Mouse (Mus musculus): ENCODE results near the gene Shroom3. TPM values are rescaled to one million over a fixed set of nuclear protein-coding genes. Genes with fewer than 3 reads are reported as not detected.
A peak's percentile ranks its signal among the peaks of the same experiment; 100 is the strongest.

Gene Shroom3
- polyA plus RNA-seq, 1 experiment from 2014 or later, result 6.4 TPM

DNA sequence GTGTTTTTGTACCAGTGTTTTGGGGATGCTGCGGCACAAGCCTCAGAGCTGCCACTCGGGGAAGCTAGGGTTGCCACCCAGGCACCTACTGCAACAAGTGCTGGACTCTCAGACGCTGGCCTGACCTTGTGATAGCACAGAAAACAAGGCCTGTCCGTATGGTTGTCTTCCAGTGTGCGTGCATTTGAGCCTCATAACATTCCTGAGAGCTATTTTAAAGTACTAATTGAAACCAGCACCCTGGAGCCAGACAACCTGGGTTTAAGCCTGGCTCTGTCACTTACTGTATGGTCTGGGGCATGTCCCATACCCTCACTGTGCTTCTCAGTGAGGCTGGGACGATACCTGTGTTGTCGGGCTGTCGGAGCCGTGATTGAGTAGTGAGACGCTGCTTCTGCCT, 276.1 kb downstream of the Shroom3 start:
- Histone ChIP-seq H3K4me2 (ENCODE audit: low read depth, low read length) (no peak overlapping the region), H3K9ac (ENCODE audit: low read depth, low read length) (no peak overlapping the region), H3K36me3 (ENCODE audit: control insufficient read depth, insufficient read depth, low read length) (peaks cover 12% of the 10 kb centered on the region), H3K4me3 (ENCODE audit: low read length) (no peak overlapping the region), H3K9me3 (ENCODE audit: control insufficient read depth, low read length) (no peaks in the 10 kb centered on the region), H3K27ac (ENCODE audit: low read length) (0 out of 2 replicates have a peak overlapping the region, but pooled peaks have one; percentile 29), H3K4me1 (ENCODE audit: control insufficient read depth, insufficient read depth, low read length) (peaks cover 26% of the 10 kb centered on the region), H3K27me3 (replicated peaks; ENCODE audit: control insufficient read depth, insufficient read depth, low read length) (no peaks in the 10 kb centered on the region)
- no peak for ATAC-seq
- WGBS, result 80% methylated on average over 10 of the region's 10 CpGs

- H3K27ac ChIP-seq (ENCODE audit: low read length), result peak overlapping the region; percentile 29; the same call in 1 of the 2 replicates
- peaks cover 12% of the 10 kb centered on the region for H3K36me3 ChIP-seq (ENCODE audit: control insufficient read depth, insufficient read depth, low read length)
- H3K4me2 ChIP-seq (ENCODE audit: low read depth, low read length), result no peak overlapping the region
- no peaks in the 10 kb centered on the region for H3K27me3 ChIP-seq (replicated peaks; ENCODE audit: control insufficient read depth, insufficient read depth, low read length)
- no peaks in the 10 kb centered on the region for H3K9me3 ChIP-seq (ENCODE audit: control insufficient read depth, low read length)
- H3K4me3 ChIP-seq (ENCODE audit: low read length), result no peak overlapping the region
- peaks cover 26% of the 10 kb centered on the region for H3K4me1 ChIP-seq (ENCODE audit: control insufficient read depth, insufficient read depth, low read length)
- H3K9ac ChIP-seq (ENCODE audit: low read depth, low read length), result no peak overlapping the region
- no peak for ATAC-seq
- WGBS, result 45% methylated on average over 9 of the region's 9 CpGs
Observed at GRCm38 (mm10) chr5:92959708-92960107, 276.5 kb downstream of the Shroom3 start.

DNA sequence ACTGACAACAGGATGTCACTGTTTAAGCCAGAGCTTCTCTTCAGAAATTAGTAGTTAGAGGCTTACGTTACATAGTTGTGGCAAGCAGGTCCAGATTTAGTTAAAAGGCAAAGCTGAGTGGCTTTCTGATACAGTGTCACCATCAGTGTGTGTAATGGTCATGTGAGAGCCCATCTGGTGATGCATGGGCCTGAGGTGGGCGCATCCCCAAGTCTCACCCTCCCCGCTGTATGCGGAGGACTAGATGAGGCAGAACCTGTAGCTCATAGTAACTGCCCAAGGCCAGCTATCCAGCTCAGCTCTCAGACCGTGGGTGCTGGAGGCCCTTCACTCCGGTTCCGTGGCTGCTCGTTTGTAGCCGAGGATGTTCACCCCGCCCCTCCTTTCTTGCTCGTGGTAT, 278.1 kb downstream of the Shroom3 start:
- WGBS, result 60% methylated on average over 11 of the region's 11 CpGs
- Histone ChIP-seq H3K36me3 (ENCODE audit: control insufficient read depth, insufficient read depth, low read length) (peaks cover 9% of the 10 kb centered on the region), H3K9me3 (ENCODE audit: control insufficient read depth, low read length) (no peaks in the 10 kb centered on the region), H3K9ac (ENCODE audit: low read depth, low read length) (no peak overlapping the region; the same call in 1 of the 2 replicates), H3K27ac (ENCODE audit: low read length) (peak overlapping the region; percentile 35), H3K27me3 (replicated peaks; ENCODE audit: control insufficient read depth, insufficient read depth, low read length) (no peaks in the 10 kb centered on the region), H3K4me2 (ENCODE audit: low read depth, low read length) (no peak overlapping the region), H3K4me1 (ENCODE audit: control insufficient read depth, insufficient read depth, low read length) (peaks cover 26% of the 10 kb centered on the region), H3K4me3 (ENCODE audit: low read length) (no peak overlapping the region)
- peak; percentile 19 for ATAC-seq

GRCm38 (mm10) chr5:92961770-92962231, 278.6 kb downstream of the Shroom3 start:
- H3K9me3 ChIP-seq (ENCODE audit: control insufficient read depth, low read length), result no peaks in the 10 kb centered on the region
- ATAC-seq, result peak; percentile 82
- H3K4me3 ChIP-seq (ENCODE audit: low read length), result no peak overlapping the region
- no peaks in the 10 kb centered on the region for H3K27me3 ChIP-seq (replicated peaks; ENCODE audit: control insufficient read depth, insufficient read depth, low read length)
- no peak overlapping the region for H3K4me2 ChIP-seq (ENCODE audit: low read depth, low read length)
- H3K4me1 ChIP-seq (ENCODE audit: control insufficient read depth, insufficient read depth, low read length), result peaks cover 26% of the 10 kb centered on the region
- H3K9ac ChIP-seq (ENCODE audit: low read depth, low read length), result no peak overlapping the region
- 63% methylated on average over 7 of the region's 7 CpGs for WGBS
- H3K27ac ChIP-seq (ENCODE audit: low read length), result peak overlapping the region; percentile 35
- peaks cover 9% of the 10 kb centered on the region for H3K36me3 ChIP-seq (ENCODE audit: control insufficient read depth, insufficient read depth, low read length)

- Histone ChIP-seq H3K27ac (ENCODE audit: low read length) (no peak overlapping the region), H3K4me1 (ENCODE audit: control insufficient read depth, insufficient read depth, low read length) (peaks cover 21% of the 10 kb centered on the region), H3K27me3 (replicated peaks; ENCODE audit: control insufficient read depth, insufficient read depth, low read length) (no peaks in the 10 kb centered on the region), H3K9me3 (ENCODE audit: control insufficient read depth, low read length) (no peaks in the 10 kb centered on the region), H3K4me2 (ENCODE audit: low read depth, low read length) (no peak overlapping the region), H3K9ac (ENCODE audit: low read depth, low read length) (no peak overlapping the region), H3K36me3 (ENCODE audit: control insufficient read depth, insufficient read depth, low read length) (peaks cover 6% of the 10 kb centered on the region), H3K4me3 (ENCODE audit: low read length) (no peak overlapping the region)
- 74% methylated on average over 13 of the region's 13 CpGs for WGBS
- ATAC-seq, result no peak
Observed at GRCm38 (mm10) chr5:92964691-92965090, 281.5 kb downstream of the Shroom3 start.

GRCm38 (mm10) chr5:92967143-92967542, 283.9 kb downstream of the Shroom3 start:
- Histone ChIP-seq H3K4me2 (ENCODE audit: low read depth, low read length) (no peak overlapping the region), H3K27me3 (replicated peaks; ENCODE audit: control insufficient read depth, insufficient read depth, low read length) (no peaks in the 10 kb centered on the region), H3K27ac (ENCODE audit: low read length) (no peak overlapping the region), H3K4me3 (ENCODE audit: low read length) (no peak overlapping the region), H3K36me3 (ENCODE audit: control insufficient read depth, insufficient read depth, low read length) (peaks cover 6% of the 10 kb centered on the region), H3K9me3 (ENCODE audit: control insufficient read depth, low read length) (no peaks in the 10 kb centered on the region), H3K9ac (ENCODE audit: low read depth, low read length) (no peak overlapping the region), H3K4me1 (ENCODE audit: control insufficient read depth, insufficient read depth, low read length) (no peaks in the 10 kb centered on the region)
- WGBS, result 83% methylated on average over 8 of the region's 9 CpGs
- no peak for ATAC-seq

DNA sequence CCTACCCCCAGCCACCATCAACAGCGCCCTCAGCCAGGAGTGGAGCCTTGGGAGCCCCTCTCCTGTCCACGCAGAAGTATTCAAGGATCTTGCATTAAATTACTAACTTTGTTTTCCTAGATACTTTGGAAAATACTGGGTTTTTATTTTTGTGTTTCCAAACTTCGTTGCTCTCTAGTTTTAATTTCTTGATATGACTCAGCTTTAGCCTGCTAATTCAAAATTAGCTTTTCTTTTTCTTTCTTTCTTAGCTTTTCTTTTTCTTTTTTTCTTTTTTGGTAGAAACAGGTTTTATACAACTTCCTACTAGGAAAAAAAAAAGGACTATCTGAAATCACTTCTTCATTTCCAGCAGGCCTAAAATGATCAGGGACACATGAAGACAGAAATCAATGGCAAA, 284.7 kb downstream of the Shroom3 start:
- H3K9me3 ChIP-seq (ENCODE audit: control insufficient read depth, low read length), result no peaks in the 10 kb centered on the region
- no peaks in the 10 kb centered on the region for H3K4me1 ChIP-seq (ENCODE audit: control insufficient read depth, insufficient read depth, low read length)
- H3K27ac ChIP-seq (ENCODE audit: low read length), result no peak overlapping the region
- WGBS, result 93% methylated on average over 3 of the region's 3 CpGs
- H3K4me2 ChIP-seq (ENCODE audit: low read depth, low read length), result no peak overlapping the region
- H3K9ac ChIP-seq (ENCODE audit: low read depth, low read length), result no peak overlapping the region
- no peaks in the 10 kb centered on the region for H3K27me3 ChIP-seq (replicated peaks; ENCODE audit: control insufficient read depth, insufficient read depth, low read length)
- peaks cover 2% of the 10 kb centered on the region; the same call in 1 of the 2 replicates for H3K36me3 ChIP-seq (ENCODE audit: control insufficient read depth, insufficient read depth, low read length)
- no peak for ATAC-seq
- H3K4me3 ChIP-seq (ENCODE audit: low read length), result no peak overlapping the region

GRCm38 (mm10) chr5:92969443-92969842, 286.2 kb downstream of the Shroom3 start:
- WGBS, result 60% methylated on average over 8 of the region's 8 CpGs
- no peak overlapping the region for H3K27ac ChIP-seq (ENCODE audit: low read length)
- no peak overlapping the region for H3K4me3 ChIP-seq (ENCODE audit: low read length)
- no peak overlapping the region for H3K4me2 ChIP-seq (ENCODE audit: low read depth, low read length)
- H3K4me1 ChIP-seq (ENCODE audit: control insufficient read depth, insufficient read depth, low read length), result no peaks in the 10 kb centered on the region
- H3K9ac ChIP-seq (ENCODE audit: low read depth, low read length), result no peak overlapping the region
- no peaks in the 10 kb centered on the region for H3K9me3 ChIP-seq (ENCODE audit: control insufficient read depth, low read length)
- H3K36me3 ChIP-seq (ENCODE audit: control insufficient read depth, insufficient read depth, low read length), result no peaks in the 10 kb centered on the region
- no peaks in the 10 kb centered on the region for H3K27me3 ChIP-seq (replicated peaks; ENCODE audit: control insufficient read depth, insufficient read depth, low read length)
- ATAC-seq, result no peak

DNA sequence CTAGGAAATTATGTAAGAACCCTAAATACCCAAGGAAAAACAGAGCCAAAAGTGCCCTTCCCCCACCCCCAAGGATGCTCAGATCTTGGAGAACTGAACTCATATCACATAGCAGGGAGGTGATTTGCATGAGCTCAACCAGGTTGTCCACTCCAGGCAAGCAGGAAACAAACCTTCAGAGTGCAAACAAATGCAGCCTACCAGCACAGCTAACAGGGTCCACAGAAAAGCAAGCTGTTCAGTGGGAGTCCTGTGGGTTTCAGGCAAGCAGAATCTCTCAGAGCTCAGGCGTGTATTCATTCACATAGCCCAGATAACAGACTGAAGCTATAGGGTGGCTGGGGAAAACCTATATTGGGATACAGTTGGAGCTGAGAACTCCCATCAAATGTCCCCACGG, 286.7 kb downstream of the Shroom3 start:
- no peaks in the 10 kb centered on the region for H3K36me3 ChIP-seq (ENCODE audit: control insufficient read depth, insufficient read depth, low read length)
- H3K4me2 ChIP-seq (ENCODE audit: low read depth, low read length), result no peak overlapping the region
- H3K4me1 ChIP-seq (ENCODE audit: control insufficient read depth, insufficient read depth, low read length), result no peaks in the 10 kb centered on the region
- no peaks in the 10 kb centered on the region for H3K27me3 ChIP-seq (replicated peaks; ENCODE audit: control insufficient read depth, insufficient read depth, low read length)
- no peaks in the 10 kb centered on the region for H3K9me3 ChIP-seq (ENCODE audit: control insufficient read depth, low read length)
- no peak overlapping the region for H3K9ac ChIP-seq (ENCODE audit: low read depth, low read length)
- no peak overlapping the region for H3K4me3 ChIP-seq (ENCODE audit: low read length)
- no peak overlapping the region for H3K27ac ChIP-seq (ENCODE audit: low read length)
- 65% methylated on average over 2 of the region's 2 CpGs for WGBS
- ATAC-seq, result no peak

GRCm38 (mm10) chr5:92970480-92970879, 287.2 kb downstream of the Shroom3 start:
- 30% methylated on average over 7 of the region's 7 CpGs for WGBS
- H3K27ac ChIP-seq (ENCODE audit: low read length), result no peak overlapping the region
- ATAC-seq, result no peak
- no peaks in the 10 kb centered on the region for H3K9me3 ChIP-seq (ENCODE audit: control insufficient read depth, low read length)
- no peak overlapping the region for H3K4me3 ChIP-seq (ENCODE audit: low read length)
- H3K9ac ChIP-seq (ENCODE audit: low read depth, low read length), result no peak overlapping the region
- no peaks in the 10 kb centered on the region for H3K4me1 ChIP-seq (ENCODE audit: control insufficient read depth, insufficient read depth, low read length)
- no peak overlapping the region for H3K4me2 ChIP-seq (ENCODE audit: low read depth, low read length)
- H3K27me3 ChIP-seq (replicated peaks; ENCODE audit: control insufficient read depth, insufficient read depth, low read length), result no peaks in the 10 kb centered on the region
- no peaks in the 10 kb centered on the region for H3K36me3 ChIP-seq (ENCODE audit: control insufficient read depth, insufficient read depth, low read length)

Measured in intestine, embryonic 16.5 days (tissue).